8 mouse cellular contexts compared by ENCODE assay signal in genomic region chr4:32387479-32388240, GRCm38 (mm10).
DNase-seq lines count a peak whose midpoint lies in the region; ATAC-seq and TF ChIP-seq lines count a peak whose summit lies in the region.

No protein-coding gene starts in this region.

- H3K4me3 ChIP-seq in hindbrain, embryonic 15.5 days, result no peak overlapping the region
- H3K4me3 ChIP-seq in hindbrain, embryonic 11.5 days (ENCODE audit: low read depth, low read length), result no peak overlapping the region
- no peak overlapping the region for H3K4me3 ChIP-seq in cortical plate, adult 2 months (ENCODE audit: insufficient read depth, low read length)
- H3K4me3 ChIP-seq in heart, postnatal 0 days (ENCODE audit: low read depth, low read length), result no peak overlapping the region
- H3K4me3 ChIP-seq in limb, embryonic 14.5 days (replicated peaks; ENCODE audit: low read length), result no peak overlapping the region
- H3K4me3 ChIP-seq in neural tube, embryonic 15.5 days (replicated peaks), result no peak overlapping the region

- H3K9me3 ChIP-seq in hindbrain, embryonic 15.5 days, result no peaks in the 10 kb centered on the region
- H3K9me3 ChIP-seq in hindbrain, embryonic 11.5 days (ENCODE audit: control insufficient read depth, low read length), result no peaks in the 10 kb centered on the region
- H3K9me3 ChIP-seq in heart, postnatal 0 days (replicated peaks; ENCODE audit: control insufficient read depth, low read length), result no peaks in the 10 kb centered on the region
- no peaks in the 10 kb centered on the region for H3K9me3 ChIP-seq in limb, embryonic 14.5 days (ENCODE audit: control insufficient read depth, low read length)
- no peaks in the 10 kb centered on the region for H3K9me3 ChIP-seq in neural tube, embryonic 15.5 days (replicated peaks)

- no peak for ATAC-seq in hindbrain, embryonic 15.5 days (ENCODE audit: low FRiP score, low read depth)
- no peak for ATAC-seq in hindbrain, embryonic 11.5 days (ENCODE audit: low FRiP score)
- peak; percentile 66 for ATAC-seq in CD4-positive, CD25-positive, alpha-beta regulatory T cell, adult 4 months
- peak; percentile 63 for ATAC-seq in heart, postnatal 0 days (ENCODE audit: insufficient read depth, low read depth)
- ATAC-seq in limb, embryonic 14.5 days (ENCODE audit: low FRiP score, low read depth), result no peak; the same call in 1 of the 2 replicates
- no peak for ATAC-seq in neural tube, embryonic 15.5 days (ENCODE audit: low FRiP score)

- DNase-seq in hindbrain, embryonic 11.5 days (ENCODE audit: low spot score), result no peak
- peak; percentile 75 for DNase-seq in heart, postnatal 0 days (ENCODE audit: low spot score)
- no peak for DNase-seq in limb, embryonic 14.5 days (ENCODE audit: low spot score)
- peak; percentile 41 for DNase-seq in yolk sac, embryonic 10.5 days (ENCODE audit: low spot score)

- H3K27me3 ChIP-seq in hindbrain, embryonic 15.5 days, result no peaks in the 10 kb centered on the region
- no peaks in the 10 kb centered on the region for H3K27me3 ChIP-seq in hindbrain, embryonic 11.5 days (ENCODE audit: control insufficient read depth, insufficient read depth, low read length)
- no peaks in the 10 kb centered on the region for H3K27me3 ChIP-seq in heart, postnatal 0 days (ENCODE audit: control insufficient read depth, insufficient read depth, low read length)
- no peaks in the 10 kb centered on the region for H3K27me3 ChIP-seq in limb, embryonic 14.5 days (ENCODE audit: control insufficient read depth, insufficient read depth, low read length)
- H3K27me3 ChIP-seq in neural tube, embryonic 15.5 days (replicated peaks), result no peaks in the 10 kb centered on the region

- H3K4me2 ChIP-seq in hindbrain, embryonic 15.5 days, result no peak overlapping the region
- no peak overlapping the region for H3K4me2 ChIP-seq in hindbrain, embryonic 11.5 days (replicated peaks; ENCODE audit: low read depth, low read length)
- H3K4me2 ChIP-seq in heart, postnatal 0 days (ENCODE audit: low read depth, low read length), result peak overlapping the region; percentile 20; the same call in 1 of the 2 replicates
- no peak overlapping the region for H3K4me2 ChIP-seq in limb, embryonic 14.5 days (replicated peaks; ENCODE audit: low read depth, low read length, severe bottlenecking)
- no peak overlapping the region for H3K4me2 ChIP-seq in neural tube, embryonic 15.5 days

- H3K9ac ChIP-seq in hindbrain, embryonic 15.5 days, result no peak overlapping the region
- H3K9ac ChIP-seq in hindbrain, embryonic 11.5 days (ENCODE audit: low read depth, low read length), result no peak overlapping the region
- H3K9ac ChIP-seq in heart, postnatal 0 days (replicated peaks; ENCODE audit: low read depth, low read length), result 0 out of 2 replicates have a peak overlapping the region, but pooled peaks have one; percentile 17
- no peak overlapping the region for H3K9ac ChIP-seq in limb, embryonic 14.5 days (ENCODE audit: low read depth, low read length, severe bottlenecking)
- H3K9ac ChIP-seq in neural tube, embryonic 15.5 days (replicated peaks), result no peak overlapping the region

- TF ChIP-seq EP300 in heart, postnatal 0 days (IDR thresholded peaks at IDR 0.05; ENCODE audit: low read depth), result peak; percentile 91

- peaks cover 40% of the 10 kb centered on the region for H3K4me1 ChIP-seq in hindbrain, embryonic 15.5 days (replicated peaks)
- no peaks in the 10 kb centered on the region; the same call in 1 of the 2 replicates for H3K4me1 ChIP-seq in hindbrain, embryonic 11.5 days (replicated peaks; ENCODE audit: control insufficient read depth, insufficient read depth, low read length)
- peaks cover 12% of the 10 kb centered on the region for H3K4me1 ChIP-seq in cortical plate, adult 2 months (ENCODE audit: control insufficient read depth, insufficient read depth, low read length)
- peaks cover 43% of the 10 kb centered on the region for H3K4me1 ChIP-seq in heart, postnatal 0 days (ENCODE audit: control insufficient read depth, insufficient read depth)
- H3K4me1 ChIP-seq in limb, embryonic 14.5 days (ENCODE audit: control insufficient read depth, insufficient read depth, low read length), result peaks cover 35% of the 10 kb centered on the region
- H3K4me1 ChIP-seq in neural tube, embryonic 15.5 days, result peaks cover 40% of the 10 kb centered on the region

- no peak for TF ChIP-seq CTCF in cortical plate, adult 2 months (IDR thresholded peaks at IDR 0.05; ENCODE audit: extremely low read depth, insufficient read depth, low read length)
- TF ChIP-seq CTCF in heart, postnatal 0 days (IDR thresholded peaks at IDR 0.05; ENCODE audit: low read depth), result no peak

- 60% methylated on average over 11 of the region's 11 CpGs for WGBS in hindbrain, embryonic 15.5 days
- WGBS in hindbrain, embryonic 11.5 days, result 68% methylated on average over 11 of the region's 11 CpGs
- 23% methylated on average over 11 of the region's 11 CpGs for WGBS in heart, postnatal 0 days
- 45% methylated on average over 11 of the region's 11 CpGs for WGBS in limb, embryonic 14.5 days
- 61% methylated on average over 11 of the region's 11 CpGs for WGBS in neural tube, embryonic 15.5 days

- H3K36me3 ChIP-seq in hindbrain, embryonic 15.5 days, result no peaks in the 10 kb centered on the region
- H3K36me3 ChIP-seq in hindbrain, embryonic 11.5 days (ENCODE audit: control insufficient read depth, insufficient read depth, low read length), result no peaks in the 10 kb centered on the region
- H3K36me3 ChIP-seq in heart, postnatal 0 days (replicated peaks; ENCODE audit: control insufficient read depth, insufficient read depth, low read length), result no peaks in the 10 kb centered on the region
- H3K36me3 ChIP-seq in limb, embryonic 14.5 days (ENCODE audit: control insufficient read depth, insufficient read depth, low read length), result no peaks in the 10 kb centered on the region
- H3K36me3 ChIP-seq in neural tube, embryonic 15.5 days, result no peaks in the 10 kb centered on the region

- no peak for TF ChIP-seq POLR2A in cortical plate, adult 2 months (IDR thresholded peaks at IDR 0.05; ENCODE audit: extremely low read depth, insufficient read depth, low read length)
- no peak for TF ChIP-seq POLR2A in limb, embryonic 14.5 days (IDR thresholded peaks at IDR 0.05; ENCODE audit: borderline replicate concordance, extremely low read depth, insufficient read depth, insufficient read length)

- H3K27ac ChIP-seq in hindbrain, embryonic 15.5 days (replicated peaks), result peak overlapping the region; percentile 29; the same call in 1 of the 2 replicates
- no peak overlapping the region for H3K27ac ChIP-seq in hindbrain, embryonic 11.5 days (ENCODE audit: low read depth, low read length)
- 0 out of 2 replicates have a peak overlapping the region, but pooled peaks have one; percentile 11 for H3K27ac ChIP-seq in cortical plate, adult 2 months (ENCODE audit: insufficient read depth, low read length)
- peak overlapping the region; percentile 82 for H3K27ac ChIP-seq in heart, postnatal 0 days (ENCODE audit: low read depth)
- H3K27ac ChIP-seq in limb, embryonic 14.5 days (replicated peaks; ENCODE audit: low read depth, low read length), result peak overlapping the region; percentile 40; the same call in 1 of the 2 replicates
- H3K27ac ChIP-seq in neural tube, embryonic 15.5 days (replicated peaks), result 0 out of 2 replicates have a peak overlapping the region, but pooled peaks have one; percentile 14

Comparison
In these comparisons a context has a peak if more than half of its experiments do, and no peak if none do; other contexts are left out.
1. ATAC-seq: peak in CD4-positive, CD25-positive, alpha-beta regulatory T cell, adult 4 months (single experiment) and heart, postnatal 0 days (single experiment); none in hindbrain, embryonic 15.5 days (single experiment), hindbrain, embryonic 11.5 days (single experiment), limb, embryonic 14.5 days (single experiment) and neural tube, embryonic 15.5 days (single experiment).
2. DNase-seq: peak in heart, postnatal 0 days (single experiment) and yolk sac, embryonic 10.5 days (single experiment); none in hindbrain, embryonic 11.5 days (single experiment) and limb, embryonic 14.5 days (single experiment).